Mouse (Mus musculus) forebrain, embryonic 11.5 days (tissue): ENCODE measurements around the gene Sox6. TPM values are rescaled to one million over a fixed set of nuclear protein-coding genes. Genes with fewer than 3 reads are reported as not detected.
A peak's percentile ranks its signal among the peaks of the same experiment; 100 is the strongest.

Source experiments
- ATAC-seq: fragments of 200-750 bp; cut with Nextera tagmentation; replicated peaks from 2 replicates; pipeline ENCODE4 v1.8.0; 2017; ENCODE audit warnings: moderate TSS enrichment; ENCODE audit not compliant: low FRiP score
- DNase-seq: peaks from one replicate; pipeline ENCODE4 v3.0.0-alpha.2; 2017; ENCODE audit warnings: low spot score
- H3K27ac ChIP-seq: fragments of 300-500 bp; sonication (generic); 2 replicates; pipeline ENCODE4 v1.5.1; 2014; ENCODE audit warnings: low read depth, low read length
- H3K27me3 ChIP-seq: fragments of 300-500 bp; sonication (generic); 2 replicates; pipeline ENCODE4 v1.6.1; 2014; ENCODE audit warnings: mild to moderate bottlenecking, low read length, mixed read lengths; ENCODE audit not compliant: control insufficient read depth, insufficient read depth
- H3K36me3 ChIP-seq: fragments of 300-500 bp; sonication (generic); 2 replicates; pipeline ENCODE4 v1.6.1; 2014; ENCODE audit warnings: mild to moderate bottlenecking, low read length, moderate library complexity, mixed read lengths; ENCODE audit not compliant: control insufficient read depth, insufficient read depth
- H3K4me1 ChIP-seq: fragments of 300-500 bp; sonication (generic); replicated peaks from 2 replicates; pipeline ENCODE4 v1.6.1; 2014; ENCODE audit warnings: low read length, mixed read lengths; ENCODE audit not compliant: control insufficient read depth, insufficient read depth
- H3K4me2 ChIP-seq: fragments of 300-500 bp; sonication (generic); 2 replicates; pipeline ENCODE4 v1.6.1; 2014; ENCODE audit warnings: low read depth, mild to moderate bottlenecking, low read length, moderate library complexity, mixed read lengths; ENCODE audit not compliant: severe bottlenecking
- H3K4me3 ChIP-seq: fragments of 300-500 bp; sonication (generic); 2 replicates; pipeline ENCODE4 v1.5.1; 2014; ENCODE audit warnings: low read depth, low read length
- H3K9ac ChIP-seq: fragments of 300-500 bp; sonication (generic); 2 replicates; pipeline ENCODE4 v1.6.1; 2014; ENCODE audit warnings: low read length
- H3K9me3 ChIP-seq: fragments of 300-500 bp; sonication (generic); 2 replicates; pipeline ENCODE4 v1.6.1; 2016; ENCODE audit warnings: low read length, mixed read lengths; ENCODE audit not compliant: control insufficient read depth
- WGBS: fragments of 180-500 bp; shearing (Covaris S2); extraction: QIAGEN DNeasy Blood & Tissue Kit; methylation state at CpG from one replicate; pipeline ENCODE4 v1.1.7; 2014; 5-methylcytosine and 5-hydroxymethylcytosine counted together
- polyA plus RNA-seq: library from polyadenylated mRNA; unstranded; fragments of >200 nt; fragmentation: Nextera tagmentation; extraction: Ambion mirVana; gene quantifications from 2 replicates; pipeline ENCODE4 v1.2.1, GENCODE M21; 2014

Sox6 gene
- polyA plus RNA-seq, 1 experiment from 2014 or later, result 154 TPM

GRCm38 (mm10) chr7:116036591-116037555 lies 1.7 kb downstream of the Sox6 start:
- no peak for ATAC-seq
- 21% methylated on average over 18 of the region's 18 CpGs for WGBS
- H3K27me3 ChIP-seq, result peaks cover 5% of the 10 kb centered on the region; the same call in 1 of the 2 replicates
- H3K9me3 ChIP-seq, result no peaks in the 10 kb centered on the region
- H3K4me3 ChIP-seq, result peak overlapping the region; percentile 48; the same call in 1 of the 2 replicates
- H3K4me2 ChIP-seq, result peak overlapping the region; percentile 36
- peak; percentile 56 for DNase-seq
- peak overlapping the region; percentile 25; the same call in 1 of the 2 replicates for H3K9ac ChIP-seq
- no peaks in the 10 kb centered on the region for H3K36me3 ChIP-seq
- H3K4me1 ChIP-seq, result peaks cover 18% of the 10 kb centered on the region
- no peak overlapping the region for H3K27ac ChIP-seq

- Histone ChIP-seq H3K4me2 (peak overlapping the region; percentile 83; the same call in 1 of the 2 replicates), H3K27me3 (peaks cover 3% of the 10 kb centered on the region; the same call in 1 of the 2 replicates), H3K4me3 (no peak overlapping the region; the same call in 1 of the 2 replicates), H3K4me1 (peaks cover 22% of the 10 kb centered on the region), H3K9me3 (no peaks in the 10 kb centered on the region), H3K36me3 (no peaks in the 10 kb centered on the region), H3K9ac (no peak overlapping the region), H3K27ac (no peak overlapping the region)
- ATAC-seq (no peak), DNase-seq (no peak)
- WGBS, result 28% methylated on average over 4 of the region's 4 CpGs
Observed at GRCm38 (mm10) chr7:116035504-116035903, 3.1 kb downstream of the Sox6 start.

GRCm38 (mm10) chr7:116034282-116034758 lies 4.3 kb downstream of the Sox6 start:
- peak overlapping the region; percentile 86 for H3K27ac ChIP-seq
- no peaks in the 10 kb centered on the region for H3K36me3 ChIP-seq
- H3K4me2 ChIP-seq, result peak overlapping the region; percentile 83
- peaks cover 26% of the 10 kb centered on the region for H3K4me1 ChIP-seq
- peaks cover 3% of the 10 kb centered on the region; the same call in 1 of the 2 replicates for H3K27me3 ChIP-seq
- H3K9me3 ChIP-seq, result no peaks in the 10 kb centered on the region
- DNase-seq (peak; percentile 93), ATAC-seq (peak; percentile 63)
- under 1% methylated on average over 25 of the region's 25 CpGs for WGBS
- peak overlapping the region; percentile 78 for H3K9ac ChIP-seq
- peak overlapping the region; percentile 55 for H3K4me3 ChIP-seq

GRCm38 (mm10) chr7:116033371-116034241 lies 5.0 kb downstream of the Sox6 start:
- H3K9me3 ChIP-seq, result no peaks in the 10 kb centered on the region
- peak; percentile 89 for DNase-seq
- H3K4me2 ChIP-seq, result peak overlapping the region; percentile 83
- peak overlapping the region; percentile 86 for H3K27ac ChIP-seq
- H3K9ac ChIP-seq, result peak overlapping the region; percentile 78
- peaks cover 3% of the 10 kb centered on the region; the same call in 1 of the 2 replicates for H3K27me3 ChIP-seq
- under 1% methylated on average over 54 of the region's 54 CpGs for WGBS
- peak overlapping the region; percentile 55 for H3K4me3 ChIP-seq
- peak; percentile 54 for ATAC-seq
- H3K4me1 ChIP-seq, result peaks cover 21% of the 10 kb centered on the region
- no peaks in the 10 kb centered on the region for H3K36me3 ChIP-seq

- DNase-seq, result peak; percentile 81
- Histone ChIP-seq H3K9me3 (no peaks in the 10 kb centered on the region), H3K27me3 (peaks cover 3% of the 10 kb centered on the region; the same call in 1 of the 2 replicates), H3K27ac (peak overlapping the region; percentile 96), H3K4me3 (peak overlapping the region; percentile 55), H3K4me2 (peak overlapping the region; percentile 100), H3K9ac (peak overlapping the region; percentile 98), H3K4me1 (peaks cover 15% of the 10 kb centered on the region), H3K36me3 (no peaks in the 10 kb centered on the region)
- WGBS, result under 1% methylated on average over 11 of the region's 11 CpGs
- peak; percentile 52 for ATAC-seq
Observed at GRCm38 (mm10) chr7:116032596-116033307, 5.8 kb downstream of the Sox6 start.

- Histone ChIP-seq H3K27ac (peak overlapping the region; percentile 96), H3K4me1 (peaks cover 10% of the 10 kb centered on the region; the same call in 1 of the 2 replicates), H3K27me3 (0 out of 2 replicates have a peak, but pooled peaks cover 3% of the 10 kb centered on the region), H3K4me3 (peak overlapping the region; percentile 55), H3K9me3 (no peaks in the 10 kb centered on the region), H3K9ac (peak overlapping the region; percentile 98), H3K4me2 (peak overlapping the region; percentile 100), H3K36me3 (no peaks in the 10 kb centered on the region)
- WGBS, result under 1% methylated on average over 65 of the region's 65 CpGs
- ATAC-seq (peak; percentile 22; the same call in 1 of the 2 replicates), DNase-seq (peak; percentile 80)
Observed at GRCm38 (mm10) chr7:116031718-116032595, 6.6 kb downstream of the Sox6 start.

GRCm38 (mm10) chr7:116031388-116031717 lies 7.2 kb downstream of the Sox6 start:
- WGBS, result under 1% methylated on average over 14 of the region's 14 CpGs
- Histone ChIP-seq H3K27ac (peak overlapping the region; percentile 96), H3K9me3 (no peaks in the 10 kb centered on the region), H3K27me3 (0 out of 2 replicates have a peak, but pooled peaks cover 2% of the 10 kb centered on the region), H3K4me3 (peak overlapping the region; percentile 55), H3K36me3 (no peaks in the 10 kb centered on the region), H3K4me1 (peaks cover 10% of the 10 kb centered on the region; the same call in 1 of the 2 replicates), H3K9ac (peak overlapping the region; percentile 98), H3K4me2 (peak overlapping the region; percentile 100)
- peak; percentile 4; the same call in 1 of the 2 replicates for ATAC-seq
- no peak for DNase-seq
